ENCODE assay signal across 10 mouse cellular contexts in the genomic region with DNA sequence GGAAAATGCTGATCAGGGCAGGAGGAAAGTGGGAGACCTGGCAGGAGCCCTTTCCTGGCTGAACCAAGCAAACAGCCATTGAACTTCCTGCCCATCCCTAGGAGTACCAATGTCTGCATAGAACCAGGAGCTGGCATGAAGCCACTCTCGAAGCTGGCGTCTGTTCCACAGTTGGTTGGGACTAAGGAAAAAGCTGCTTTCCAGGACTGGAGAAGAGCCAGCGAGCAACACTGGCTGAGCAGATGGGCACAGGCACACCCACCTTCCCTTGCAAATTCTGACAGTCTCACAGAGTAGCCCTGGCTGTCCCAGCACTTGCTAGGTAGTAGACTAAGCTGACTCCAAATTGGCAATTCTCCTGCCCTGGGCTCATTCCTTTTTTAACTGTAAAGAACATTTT. TPM values are rescaled to one million over a fixed set of nuclear protein-coding genes. Genes with fewer than 3 reads are reported as not detected.
DNase-seq lines count a peak whose midpoint lies in the region; ATAC-seq and TF ChIP-seq lines count a peak whose summit lies in the region.
"Had no signal": no experiment of that assay in that cellular context is flagged by ENCODE, and none has a peak within 500 bp of the region (broad histone marks: within the 10 kb centered on the region; RNA-seq: fewer than 3 reads in every experiment).

No protein-coding gene starts in this region.

- no peaks in the 10 kb centered on the region for H3K4me1 ChIP-seq in midbrain, postnatal 0 days (ENCODE audit: insufficient read depth, low read length)
- H3K4me1 ChIP-seq in midbrain, embryonic 10.5 days = peaks cover 23% of the 10 kb centered on the region
- H3K4me1 ChIP-seq in forebrain, embryonic 16.5 days (replicated peaks; ENCODE audit: control insufficient read depth, insufficient read depth, low read length) = peaks cover 24% of the 10 kb centered on the region

- H3K9ac ChIP-seq in midbrain, postnatal 0 days (replicated peaks; ENCODE audit: low read length, poor library complexity, severe bottlenecking) = no peak overlapping the region
- no peak overlapping the region for H3K9ac ChIP-seq in forebrain, embryonic 16.5 days (replicated peaks; ENCODE audit: low read depth, low read length)

- H3K27me3 ChIP-seq in midbrain, postnatal 0 days (ENCODE audit: insufficient read depth, low read length) = no peaks in the 10 kb centered on the region
- peaks cover 93% of the 10 kb centered on the region for H3K27me3 ChIP-seq in midbrain, embryonic 10.5 days (ENCODE audit: low read depth, poor library complexity, severe bottlenecking)
- no peaks in the 10 kb centered on the region for H3K27me3 ChIP-seq in forebrain, embryonic 16.5 days (replicated peaks; ENCODE audit: control insufficient read depth, insufficient read depth, low read length)

- TF ChIP-seq CTCF in midbrain, postnatal 0 days (IDR thresholded peaks at IDR 0.05) = no peak

- peak; percentile 59 to 82 for DNase-seq in adrenal gland, adult (ENCODE audit: inconsistent age in 2 of 2, low spot score in 1 of 2)
- no peak for DNase-seq in adrenal gland, postnatal 4 days (ENCODE audit: low spot score in 2 of 2)
- DNase-seq in midbrain, postnatal 0 days (ENCODE audit: low spot score) = peak; percentile 92
- no peak for DNase-seq in midbrain, embryonic 10.5 days (ENCODE audit: low spot score)
- DNase-seq in left cerebral cortex, adult 18-20 months (ENCODE audit: low spot score in 2 of 2) = peak; percentile 93 to 95
- DNase-seq in right cerebral cortex, adult 2 months (ENCODE audit: low spot score in 2 of 2) = peak; percentile 90

- H3K4me3 ChIP-seq in midbrain, postnatal 0 days (ENCODE audit: low read depth, low read length) = no peak overlapping the region
- H3K4me3 ChIP-seq in midbrain, embryonic 10.5 days = no peak overlapping the region
- no peak overlapping the region for H3K4me3 ChIP-seq in forebrain, embryonic 16.5 days (replicated peaks; ENCODE audit: low read length)

- no peak overlapping the region for H3K27ac ChIP-seq in midbrain, postnatal 0 days (ENCODE audit: low read depth, low read length)
- H3K27ac ChIP-seq in midbrain, embryonic 10.5 days (replicated peaks) = no peak overlapping the region
- peak overlapping the region; percentile 39; the same call in 1 of the 2 replicates for H3K27ac ChIP-seq in forebrain, embryonic 16.5 days (ENCODE audit: low read length)

- H3K36me3 ChIP-seq in midbrain, postnatal 0 days (ENCODE audit: insufficient read depth, low read length) = no peaks in the 10 kb centered on the region
- no peaks in the 10 kb centered on the region for H3K36me3 ChIP-seq in midbrain, embryonic 10.5 days
- H3K36me3 ChIP-seq in forebrain, embryonic 16.5 days (ENCODE audit: control insufficient read depth, insufficient read depth) = no peaks in the 10 kb centered on the region

- 67% methylated on average over 3 of the region's 3 CpGs for WGBS in midbrain, postnatal 0 days
- WGBS in midbrain, embryonic 10.5 days = 83% methylated on average over 3 of the region's 3 CpGs
- WGBS in forebrain, embryonic 16.5 days = 27% methylated on average over 3 of the region's 3 CpGs

- no peak overlapping the region for H3K4me2 ChIP-seq in midbrain, postnatal 0 days (ENCODE audit: low read depth, low read length, poor library complexity, severe bottlenecking)
- no peak overlapping the region for H3K4me2 ChIP-seq in forebrain, embryonic 16.5 days (ENCODE audit: low read length)

- no peaks in the 10 kb centered on the region for H3K9me3 ChIP-seq in midbrain, postnatal 0 days (ENCODE audit: low read length)
- no peaks in the 10 kb centered on the region for H3K9me3 ChIP-seq in midbrain, embryonic 10.5 days (replicated peaks)
- H3K9me3 ChIP-seq in forebrain, embryonic 16.5 days (ENCODE audit: control insufficient read depth, low read length) = no peaks in the 10 kb centered on the region

- no peak for ATAC-seq in midbrain, postnatal 0 days (ENCODE audit: low FRiP score)
- ATAC-seq in forebrain, embryonic 16.5 days = peak; percentile 68
- no peak for ATAC-seq in CD4-positive, CD25-positive, alpha-beta regulatory T cell, adult 4 months

RNA-seq across cellular contexts. Expression of gene Ccin, which starts 3.5 kb away (rescaled TPM):
- total RNA-seq in adrenal gland, postnatal 4 days (2021) = under 1 TPM in 1 of 2 experiments, not detected in 1; 0.20 TPM
- total RNA-seq in midbrain, postnatal 0 days (2014; rRNA removed) = 0.33 and 0.49 TPM in 2 replicates
- not detected in 2 replicates for polyA plus RNA-seq in midbrain, postnatal 0 days (2015; fragmentation: Nextera tagmentation; extraction: Ambion mirVana)
- polyA plus RNA-seq in midbrain, embryonic 10.5 days (2016; fragmentation: Nextera tagmentation; extraction: Ambion mirVana) = not detected in 2 replicates
- polyA plus RNA-seq in forebrain, embryonic 16.5 days (2015; fragmentation: Nextera tagmentation; extraction: Ambion mirVana) = not detected in 2 replicates
- total RNA-seq in left cerebral cortex, adult 18-20 months (2021) = not detected
- not detected for polyA plus RNA-seq in CD4-positive, CD25-positive, alpha-beta regulatory T cell, adult 4 months (2017; shearing (Covaris generic))
- total RNA-seq: adrenal gland, adult 18-20 months; hematopoietic stem cell, adult 5-6 weeks had no signal

RNA-seq across cellular contexts. Expression of gene Glipr2, which starts 22.5 kb away (rescaled TPM):
- 10 to 100 TPM; 14.6 to 18.0 TPM for total RNA-seq in adrenal gland, postnatal 4 days (2021)
- 18.2 and 20.7 TPM in 2 replicates for total RNA-seq in midbrain, postnatal 0 days (2014; rRNA removed)
- polyA plus RNA-seq in midbrain, postnatal 0 days (2015; fragmentation: Nextera tagmentation; extraction: Ambion mirVana) = 16.3 and 16.5 TPM in 2 replicates
- polyA plus RNA-seq in midbrain, embryonic 10.5 days (2016; fragmentation: Nextera tagmentation; extraction: Ambion mirVana) = 69.2 and 82.3 TPM in 2 replicates
- polyA plus RNA-seq in forebrain, embryonic 16.5 days (2015; fragmentation: Nextera tagmentation; extraction: Ambion mirVana) = 27.2 and 28.8 TPM in 2 replicates
- total RNA-seq in left cerebral cortex, adult 18-20 months (2021) = 1 to 10 TPM; 3.1 to 4.1 TPM
- polyA plus RNA-seq in CD4-positive, CD25-positive, alpha-beta regulatory T cell, adult 4 months (2017; shearing (Covaris generic)) = 100 to 1,000 TPM; 165 to 194 TPM

RNA-seq across cellular contexts. Expression of gene Clta, which starts 24.5 kb away (rescaled TPM):
- total RNA-seq in adrenal gland, postnatal 4 days (2021) = 100 to 1,000 TPM; 202 to 211 TPM
- 539 and 562 TPM in 2 replicates for total RNA-seq in midbrain, postnatal 0 days (2014; rRNA removed)
- polyA plus RNA-seq in midbrain, postnatal 0 days (2015; fragmentation: Nextera tagmentation; extraction: Ambion mirVana) = 380 and 390 TPM in 2 replicates
- 187 and 190 TPM in 2 replicates for polyA plus RNA-seq in midbrain, embryonic 10.5 days (2016; fragmentation: Nextera tagmentation; extraction: Ambion mirVana)
- polyA plus RNA-seq in forebrain, embryonic 16.5 days (2015; fragmentation: Nextera tagmentation; extraction: Ambion mirVana) = 296 and 297 TPM in 2 replicates
- 100 to 1,000 TPM; 291 to 294 TPM for total RNA-seq in left cerebral cortex, adult 18-20 months (2021)
- 10 to 100 TPM; 66.1 to 83.6 TPM for polyA plus RNA-seq in CD4-positive, CD25-positive, alpha-beta regulatory T cell, adult 4 months (2017; shearing (Covaris generic))

Comparison
In these comparisons a context has a peak if more than half of its experiments do, and no peak if none do; other contexts are left out.
1. DNase-seq: peak in adrenal gland, adult (2 of 2), midbrain, postnatal 0 days (single experiment), left cerebral cortex, adult 18-20 months (2 of 2) and right cerebral cortex, adult 2 months (2 of 2); none in adrenal gland, postnatal 4 days (0 of 2) and midbrain, embryonic 10.5 days (single experiment).